Mouse (Mus musculus): ENCODE measurements around the gene Ccdc171.

- TF ChIP-seq CTCF (IDR thresholded peaks at IDR 0.05; ENCODE audit: low read depth, low read length) (no peak), GATA1 (IDR thresholded peaks at IDR 0.05; ENCODE audit: borderline replicate concordance, low read length) (no peak)
Observed at GRCm38 (mm10) chr4:83861706-83862105, 336.4 kb downstream of the Ccdc171 start.

All from G1E (cell line).